ENCODE assay signal across 8 mouse cellular contexts in genomic region chr1:177258343-177259037, GRCm38 (mm10). TPM values are rescaled to one million over a fixed set of nuclear protein-coding genes. Genes with fewer than 3 reads are reported as not detected.
A peak's percentile ranks its signal among the peaks of the same experiment; 100 is the strongest.
DNase-seq lines count a peak whose midpoint lies in the region; ATAC-seq lines count a peak whose summit lies in the region.

No protein-coding gene starts in this region.

- ATAC-seq in hindbrain, embryonic 11.5 days (ENCODE audit: low FRiP score): peak; percentile 90

- WGBS in hindbrain, embryonic 11.5 days: 0% methylated on average over 23 of the region's 86 CpGs

- H3K4me2 ChIP-seq in hindbrain, embryonic 11.5 days (replicated peaks; ENCODE audit: low read depth, low read length): peak overlapping the region; percentile 71

- no peaks in the 10 kb centered on the region for H3K4me1 ChIP-seq in hindbrain, embryonic 11.5 days (replicated peaks; ENCODE audit: control insufficient read depth, insufficient read depth, low read length)

- peak overlapping the region; percentile 100 for H3K27ac ChIP-seq in hindbrain, embryonic 11.5 days (ENCODE audit: low read depth, low read length)

- peak overlapping the region; percentile 97 for H3K9ac ChIP-seq in hindbrain, embryonic 11.5 days (ENCODE audit: low read depth, low read length)

- no peaks in the 10 kb centered on the region for H3K36me3 ChIP-seq in hindbrain, embryonic 11.5 days (ENCODE audit: control insufficient read depth, insufficient read depth, low read length)

- H3K27me3 ChIP-seq in hindbrain, embryonic 11.5 days (ENCODE audit: control insufficient read depth, insufficient read depth, low read length): no peaks in the 10 kb centered on the region

- H3K9me3 ChIP-seq in hindbrain, embryonic 11.5 days (ENCODE audit: control insufficient read depth, low read length): no peaks in the 10 kb centered on the region

- DNase-seq in Muller cell, postnatal 12 days (ENCODE audit: inconsistent ontology term): peak; percentile 95
- DNase-seq in cerebellum, adult 9-11 months: peak; percentile 86
- DNase-seq in frontal cortex, adult 2 months (ENCODE audit: extremely low spot score in 1 of 2, low spot score in 1 of 2): peak; percentile 38 to 78
- DNase-seq in hindbrain, embryonic 11.5 days (ENCODE audit: low spot score): peak; percentile 90
- peak; percentile 85 for DNase-seq in layer of hippocampus, postnatal 14 days (ENCODE audit: low spot score in 2 of 2)
- DNase-seq in lung, postnatal 10 days: peak; percentile 89
- peak; percentile 39 for DNase-seq in retina, adult 2 months (ENCODE audit: low read depth, low spot score)
- peak; percentile 80 for DNase-seq in thymus, postnatal 25 days

- H3K4me3 ChIP-seq in hindbrain, embryonic 11.5 days (ENCODE audit: low read depth, low read length): peak overlapping the region; percentile 96

RNA-seq across cellular contexts. Expression of gene Akt3, which starts 0.5 kb away (rescaled TPM):
- polyA plus RNA-seq in frontal cortex, adult 2 months (2012; rRNA removed): 44.3 and 47.3 TPM in 2 replicates
- polyA plus RNA-seq in hindbrain, embryonic 11.5 days (2014; fragmentation: Nextera tagmentation; extraction: Ambion mirVana): 28.9 and 29.8 TPM in 2 replicates
- total RNA-seq in layer of hippocampus, postnatal 14 days (2021): 100 to 1,000 TPM; 287 to 289 TPM

Comparison
In these comparisons a context has a peak if more than half of its experiments do, and no peak if none do; other contexts are left out.
1. Peak in every context shown above with its lines: DNase-seq, ATAC-seq, H3K4me3 ChIP-seq and H3K27ac ChIP-seq.
2. DNase-seq: peak in every context shown above with its lines; median percentile 95 in Muller cell, postnatal 12 days; 90 in hindbrain, embryonic 11.5 days; 89 in lung, postnatal 10 days; 86 in cerebellum, adult 9-11 months; 85 in layer of hippocampus, postnatal 14 days; 80 in thymus, postnatal 25 days; 58 in frontal cortex, adult 2 months; 39 in retina, adult 2 months.